Mouse (Mus musculus) liver, embryonic 14.5 days (tissue): Measurements from ENCODE around the gene Tmc8.

ENCODE experiments used
- CTCF ChIP-seq: IDR thresholded peaks from 2 replicates; pipeline ENCODE4 v1.5.1; 2016; ENCODE audit warnings: antibody characterized with exemption, low read depth, control low read depth
- EP300 ChIP-seq: IDR thresholded peaks from 2 replicates; pipeline ENCODE4 v1.6.1; 2016; ENCODE audit warnings: antibody characterized with exemption, low read depth

DNA sequence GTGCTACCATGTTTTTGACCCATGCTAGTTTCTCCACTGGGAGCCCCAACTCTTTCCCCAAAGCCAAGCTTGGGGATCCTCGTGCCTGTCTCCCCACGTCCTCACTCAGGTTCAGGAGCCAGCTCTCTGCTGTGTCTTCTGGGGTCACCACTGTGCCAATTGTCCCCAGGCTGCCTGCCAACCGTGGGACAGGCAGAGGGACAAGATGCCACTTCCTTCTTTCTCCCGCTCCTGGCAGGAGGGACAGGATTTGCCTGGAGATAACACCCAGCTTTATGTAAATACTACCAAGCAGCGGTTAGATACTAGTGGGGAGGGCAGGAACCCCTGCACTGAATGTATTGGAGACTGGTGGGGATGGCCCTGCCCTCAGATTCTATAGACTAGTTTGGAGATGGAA is 32.0 kb downstream of the Tmc8 start:
- TF ChIP-seq EP300 (no peak), CTCF (no peak)
